Mouse (Mus musculus): ENCODE results near the gene Ppp1r14b.

DNA sequence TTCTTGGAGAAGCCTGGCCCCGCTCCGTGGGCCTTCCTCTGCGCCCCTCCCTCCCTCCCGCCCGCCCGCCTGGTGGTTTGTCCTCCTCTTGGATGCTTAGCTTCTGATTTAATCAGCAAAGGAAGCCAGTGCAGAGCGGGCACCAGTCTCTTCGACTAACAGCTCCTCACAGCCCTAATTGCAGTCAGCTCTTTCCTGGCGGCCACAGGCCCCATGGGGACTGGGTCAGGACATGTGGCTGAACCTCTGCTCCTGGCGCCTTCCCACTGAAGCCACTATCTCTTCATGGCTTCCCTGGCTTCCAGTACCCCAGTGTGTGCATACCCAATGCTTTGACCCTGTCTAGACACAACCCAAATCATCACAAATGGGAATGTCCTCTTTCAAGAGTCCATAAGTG lies 18.3 kb upstream of the Ppp1r14b start:
- no peak for TF ChIP-seq NANOG (IDR thresholded peaks at IDR 0.05; ENCODE audit: borderline replicate concordance, low read length)
- no peak for TF ChIP-seq CTCF (conservative IDR thresholded peaks at IDR 0.05; ENCODE audit: low read length)
- TF ChIP-seq POU5F1 (IDR thresholded peaks at IDR 0.05; ENCODE audit: borderline replicate concordance, low read length): no peak
